Mouse (Mus musculus): ENCODE data around the gene Egfem1. TPM values are rescaled to one million over a fixed set of nuclear protein-coding genes. Genes with fewer than 3 reads are reported as not detected.

The Egfem1 gene
- polyA plus RNA-seq, 1 experiment from 2014 or later, result 0.45 TPM

- Histone ChIP-seq H3K4me3 (no peak overlapping the region), H3K9ac (no peak overlapping the region), H3K9me3 (replicated peaks) (no peaks in the 10 kb centered on the region), H3K36me3 (no peaks in the 10 kb centered on the region), H3K4me2 (no peak overlapping the region), H3K27ac (no peak overlapping the region), H3K4me1 (replicated peaks) (no peaks in the 10 kb centered on the region), H3K27me3 (no peaks in the 10 kb centered on the region)
- 73% methylated on average over 6 of the region's 6 CpGs for WGBS
- no peak for ATAC-seq (replicated peaks; ENCODE audit: insufficient number of reproducible peaks, insufficient read depth, low FRiP score, low read depth)
These were observed 417.4 kb downstream of the Egfem1 start for GRCm38 (mm10) chr3:29499188-29499587.

DNA sequence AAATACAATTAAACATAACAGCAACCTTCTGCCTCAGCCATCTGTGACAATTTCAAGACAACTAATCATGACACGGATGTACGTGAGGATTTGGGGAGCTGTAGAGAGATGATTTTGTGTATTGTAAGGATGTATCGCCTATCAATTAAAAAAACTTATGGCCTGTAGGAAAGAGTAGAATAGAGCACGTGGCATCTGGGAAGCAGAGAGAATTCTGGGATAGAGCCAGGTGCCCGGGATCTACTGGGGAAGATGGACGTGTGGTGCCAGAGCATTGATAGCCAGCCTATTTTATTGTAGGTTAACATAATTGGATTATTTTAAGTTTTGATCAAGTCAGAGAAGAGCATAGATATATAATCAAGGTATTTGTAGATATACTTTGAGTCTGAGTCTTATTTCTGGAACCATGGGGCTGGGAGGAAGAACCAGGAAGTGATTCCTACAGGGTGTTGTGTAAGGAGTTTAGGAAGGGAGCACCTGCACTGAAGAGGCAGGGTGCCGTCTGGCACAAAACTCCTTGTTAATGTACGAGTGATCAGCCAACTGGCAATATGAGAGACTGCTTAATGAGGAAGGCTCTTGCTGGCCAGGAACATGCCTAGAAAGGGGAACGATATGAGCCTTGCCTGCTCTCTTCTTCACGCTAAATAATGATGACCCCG, 443.6 kb downstream of the Egfem1 start:
- Histone ChIP-seq H3K4me1 (replicated peaks) (no peaks in the 10 kb centered on the region), H3K4me2 (no peak overlapping the region), H3K27ac (no peak overlapping the region), H3K36me3 (no peaks in the 10 kb centered on the region), H3K27me3 (no peaks in the 10 kb centered on the region), H3K4me3 (no peak overlapping the region), H3K9me3 (replicated peaks) (no peaks in the 10 kb centered on the region), H3K9ac (no peak overlapping the region)
- no peak for ATAC-seq (replicated peaks; ENCODE audit: insufficient number of reproducible peaks, insufficient read depth, low FRiP score, low read depth)
- WGBS, result 81% methylated on average over 11 of the region's 11 CpGs

- no peak overlapping the region for H3K9ac ChIP-seq
- no peaks in the 10 kb centered on the region for H3K36me3 ChIP-seq
- no peaks in the 10 kb centered on the region for H3K9me3 ChIP-seq (replicated peaks)
- no peaks in the 10 kb centered on the region for H3K27me3 ChIP-seq
- no peak for ATAC-seq (replicated peaks; ENCODE audit: insufficient number of reproducible peaks, insufficient read depth, low FRiP score, low read depth)
- H3K4me1 ChIP-seq (replicated peaks), result no peaks in the 10 kb centered on the region
- no peak overlapping the region for H3K4me2 ChIP-seq
- WGBS, result 85% methylated on average over 12 of the region's 12 CpGs
- H3K4me3 ChIP-seq, result no peak overlapping the region
- no peak overlapping the region for H3K27ac ChIP-seq
These were observed 444.1 kb downstream of the Egfem1 start for GRCm38 (mm10) chr3:29525963-29526301.

DNA sequence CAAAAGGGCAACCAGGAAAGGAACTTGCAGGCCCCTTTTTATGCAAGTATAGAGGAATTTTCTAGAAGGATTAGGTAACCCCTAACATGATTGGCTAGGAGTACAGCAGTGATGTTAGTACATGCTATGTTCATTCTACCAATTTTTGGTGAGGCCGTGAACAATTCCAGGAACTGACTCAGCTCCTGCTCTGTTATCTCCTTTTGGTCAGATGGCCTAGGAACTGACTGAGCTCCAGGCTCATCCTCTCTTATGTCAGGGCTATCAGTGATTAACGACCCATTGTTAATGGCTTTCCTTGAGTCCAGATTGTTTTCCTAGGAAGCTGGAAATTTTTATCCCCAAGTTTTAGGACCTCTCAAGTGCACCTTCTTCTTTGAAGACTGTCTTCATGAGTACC, 457.4 kb downstream of the Egfem1 start:
- Histone ChIP-seq H3K4me2 (no peak overlapping the region), H3K27ac (no peak overlapping the region), H3K4me3 (no peak overlapping the region), H3K9me3 (replicated peaks) (no peaks in the 10 kb centered on the region), H3K4me1 (replicated peaks) (no peaks in the 10 kb centered on the region), H3K9ac (no peak overlapping the region), H3K36me3 (no peaks in the 10 kb centered on the region), H3K27me3 (no peaks in the 10 kb centered on the region)
- no peak for ATAC-seq (replicated peaks; ENCODE audit: insufficient number of reproducible peaks, insufficient read depth, low FRiP score, low read depth)
- 30% methylated on average over 2 of the region's 2 CpGs for WGBS

DNA sequence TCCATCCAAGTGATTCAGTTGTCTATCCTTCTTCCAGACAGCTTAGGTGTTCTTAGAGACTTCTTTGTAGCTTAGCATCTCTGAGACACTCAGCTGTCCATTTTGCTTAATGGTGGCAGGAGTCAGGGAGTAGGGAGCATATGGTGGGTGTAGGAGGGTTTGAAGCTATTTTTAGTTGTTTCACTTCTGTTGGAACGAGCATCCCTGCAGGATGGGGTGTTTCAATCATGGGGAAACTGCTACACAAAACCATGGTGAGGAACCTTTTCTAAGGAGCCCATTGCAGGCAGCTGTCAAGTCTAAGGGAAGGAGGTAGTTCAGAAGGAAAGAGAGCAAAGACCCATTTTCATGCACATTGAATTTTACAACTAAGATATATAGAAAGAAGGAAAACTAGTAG, 458.1 kb downstream of the Egfem1 start:
- Histone ChIP-seq H3K9me3 (replicated peaks) (no peaks in the 10 kb centered on the region), H3K27me3 (no peaks in the 10 kb centered on the region), H3K27ac (no peak overlapping the region), H3K9ac (no peak overlapping the region), H3K4me1 (replicated peaks) (no peaks in the 10 kb centered on the region), H3K36me3 (no peaks in the 10 kb centered on the region), H3K4me3 (no peak overlapping the region), H3K4me2 (no peak overlapping the region)
- 13% methylated on average over 1 of the region's 1 CpGs for WGBS
- ATAC-seq (replicated peaks; ENCODE audit: insufficient number of reproducible peaks, insufficient read depth, low FRiP score, low read depth), result no peak

DNA sequence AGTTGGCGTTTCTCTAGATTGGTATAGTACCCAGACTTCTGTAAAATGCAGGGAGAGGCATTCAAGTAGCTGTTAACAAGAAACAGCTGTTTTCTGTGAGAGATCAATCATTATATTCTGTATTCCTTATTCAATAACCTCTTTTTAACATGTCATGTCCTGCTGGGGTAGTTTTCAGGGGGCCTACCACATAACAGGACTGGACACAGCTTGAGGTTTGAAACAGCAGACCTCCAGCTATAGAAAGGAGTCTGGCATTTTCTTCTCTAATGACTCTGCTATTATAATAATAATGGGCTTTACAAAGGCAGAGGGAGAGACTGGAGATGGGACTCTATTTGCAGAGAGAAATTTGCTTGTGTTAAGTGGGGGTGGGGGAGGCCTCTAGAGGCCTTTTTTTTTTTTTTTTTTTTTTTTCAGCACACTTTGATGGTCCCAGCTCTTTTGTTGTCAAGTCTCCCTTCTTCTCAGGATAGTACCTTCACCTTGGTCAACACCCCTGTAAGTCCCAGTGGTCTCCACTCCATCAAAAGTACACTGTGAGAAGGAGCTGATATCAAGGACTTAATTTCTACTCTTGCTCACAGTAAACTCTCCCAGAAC, 459.8 kb downstream of the Egfem1 start:
- Histone ChIP-seq H3K27ac (no peak overlapping the region), H3K9me3 (replicated peaks) (no peaks in the 10 kb centered on the region), H3K4me1 (replicated peaks) (no peaks in the 10 kb centered on the region), H3K36me3 (no peaks in the 10 kb centered on the region), H3K4me2 (no peak overlapping the region), H3K9ac (no peak overlapping the region), H3K4me3 (no peak overlapping the region), H3K27me3 (no peaks in the 10 kb centered on the region)
- no peak for ATAC-seq (replicated peaks; ENCODE audit: insufficient number of reproducible peaks, insufficient read depth, low FRiP score, low read depth)
- WGBS, result 63% methylated on average over 1 of the region's 1 CpGs

- no peak for ATAC-seq (replicated peaks; ENCODE audit: insufficient number of reproducible peaks, insufficient read depth, low FRiP score, low read depth)
- Histone ChIP-seq H3K4me3 (no peak overlapping the region), H3K4me1 (replicated peaks) (no peaks in the 10 kb centered on the region), H3K4me2 (no peak overlapping the region), H3K9ac (no peak overlapping the region), H3K27me3 (no peaks in the 10 kb centered on the region), H3K27ac (no peak overlapping the region), H3K9me3 (replicated peaks) (no peaks in the 10 kb centered on the region), H3K36me3 (no peaks in the 10 kb centered on the region)
- 68% methylated on average over 1 of the region's 1 CpGs for WGBS
These were observed 462.2 kb downstream of the Egfem1 start for GRCm38 (mm10) chr3:29544056-29544455.

DNA sequence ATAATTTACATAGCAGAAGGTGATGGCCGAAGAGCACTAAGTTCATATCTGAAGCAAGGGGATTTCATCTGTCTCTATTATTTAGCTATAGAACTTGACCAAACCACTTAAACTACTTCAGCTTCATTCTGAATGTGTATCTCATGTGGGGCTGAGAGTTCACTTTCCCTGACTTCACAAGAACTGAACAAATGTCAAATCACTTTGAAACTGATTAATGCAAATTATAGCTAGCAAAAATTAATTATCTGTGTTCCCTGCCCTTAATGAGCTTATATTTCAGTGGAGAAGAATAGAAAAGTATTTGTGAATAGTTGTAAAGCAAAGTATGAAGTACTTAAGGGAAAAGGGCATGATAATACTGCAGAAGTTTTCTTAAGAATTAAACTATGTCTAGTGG, 481.3 kb downstream of the Egfem1 start:
- Histone ChIP-seq H3K9me3 (replicated peaks) (no peaks in the 10 kb centered on the region), H3K4me2 (no peak overlapping the region), H3K27ac (no peak overlapping the region), H3K27me3 (no peaks in the 10 kb centered on the region), H3K36me3 (no peaks in the 10 kb centered on the region), H3K9ac (no peak overlapping the region), H3K4me3 (no peak overlapping the region), H3K4me1 (replicated peaks) (no peaks in the 10 kb centered on the region)
- ATAC-seq (replicated peaks; ENCODE audit: insufficient number of reproducible peaks, insufficient read depth, low FRiP score, low read depth), result no peak
- WGBS, result 89% methylated on average over 1 of the region's 1 CpGs

DNA sequence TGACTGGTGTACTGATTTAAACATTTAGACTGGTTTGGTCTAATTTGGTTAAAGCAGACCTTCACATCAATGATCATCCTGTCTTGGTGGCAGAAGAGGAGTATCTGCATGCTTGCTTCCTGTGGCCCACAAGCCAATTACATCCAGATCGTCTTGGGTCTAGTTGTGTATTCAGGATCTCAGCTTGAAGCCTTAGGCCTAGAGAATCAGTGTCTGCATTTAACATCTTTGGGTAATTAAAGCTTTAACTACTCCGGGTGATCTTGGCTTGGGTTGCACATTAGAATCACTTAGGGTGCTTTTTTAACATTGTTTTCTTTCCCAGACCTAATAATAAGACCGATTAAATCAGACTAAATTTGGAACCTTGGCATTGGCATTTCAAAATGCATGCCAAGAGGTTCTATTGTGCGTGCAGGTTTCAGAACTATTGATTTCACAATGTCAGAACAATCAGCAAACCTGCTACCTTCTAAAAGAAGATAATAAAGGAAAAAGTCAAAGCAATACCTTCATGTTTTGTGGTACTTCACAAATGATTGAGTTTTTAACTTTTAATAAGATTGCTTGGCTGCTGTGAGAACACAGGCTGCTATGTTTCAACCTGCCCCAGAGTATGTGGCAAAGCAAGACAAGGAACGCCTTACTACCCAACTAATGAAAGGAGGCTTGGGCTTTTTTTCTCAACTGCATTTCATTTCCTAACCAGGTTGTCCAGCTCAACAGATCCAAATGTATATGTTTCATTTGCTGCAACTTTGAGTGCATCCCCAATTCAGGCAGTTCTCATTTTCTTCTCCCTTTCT, 496.4 kb downstream of the Egfem1 start:
- H3K9ac ChIP-seq, result no peak overlapping the region
- H3K4me2 ChIP-seq, result no peak overlapping the region
- 74% methylated on average over 5 of the region's 5 CpGs for WGBS
- no peaks in the 10 kb centered on the region for H3K36me3 ChIP-seq
- no peaks in the 10 kb centered on the region for H3K4me1 ChIP-seq (replicated peaks)
- H3K27ac ChIP-seq, result no peak overlapping the region
- no peaks in the 10 kb centered on the region for H3K9me3 ChIP-seq (replicated peaks)
- ATAC-seq (replicated peaks; ENCODE audit: insufficient number of reproducible peaks, insufficient read depth, low FRiP score, low read depth), result no peak
- no peak overlapping the region for H3K4me3 ChIP-seq
- H3K27me3 ChIP-seq, result no peaks in the 10 kb centered on the region

GRCm38 (mm10) chr3:29582749-29583148, 500.9 kb downstream of the Egfem1 start:
- Histone ChIP-seq H3K4me2 (no peak overlapping the region), H3K27me3 (no peaks in the 10 kb centered on the region), H3K9ac (no peak overlapping the region), H3K4me3 (no peak overlapping the region), H3K9me3 (replicated peaks) (no peaks in the 10 kb centered on the region), H3K4me1 (replicated peaks) (no peaks in the 10 kb centered on the region), H3K27ac (no peak overlapping the region), H3K36me3 (no peaks in the 10 kb centered on the region)
- WGBS, result 53% methylated on average over 8 of the region's 8 CpGs
- no peak for ATAC-seq (replicated peaks; ENCODE audit: insufficient number of reproducible peaks, insufficient read depth, low FRiP score, low read depth)

- Histone ChIP-seq H3K4me3 (no peak overlapping the region), H3K9me3 (replicated peaks) (no peaks in the 10 kb centered on the region), H3K27me3 (no peaks in the 10 kb centered on the region), H3K27ac (no peak overlapping the region), H3K36me3 (no peaks in the 10 kb centered on the region), H3K4me2 (no peak overlapping the region), H3K4me1 (replicated peaks) (no peaks in the 10 kb centered on the region), H3K9ac (no peak overlapping the region)
- ATAC-seq (replicated peaks; ENCODE audit: insufficient number of reproducible peaks, insufficient read depth, low FRiP score, low read depth), result no peak
- WGBS, result 66% methylated on average over 7 of the region's 7 CpGs
These were observed 520.3 kb downstream of the Egfem1 start for GRCm38 (mm10) chr3:29602140-29602539.

GRCm38 (mm10) chr3:29608713-29609112, 526.9 kb downstream of the Egfem1 start:
- no peak overlapping the region for H3K9ac ChIP-seq
- no peak overlapping the region for H3K4me2 ChIP-seq
- H3K4me3 ChIP-seq, result no peak overlapping the region
- H3K36me3 ChIP-seq, result no peaks in the 10 kb centered on the region
- no peaks in the 10 kb centered on the region for H3K4me1 ChIP-seq (replicated peaks)
- no peaks in the 10 kb centered on the region for H3K9me3 ChIP-seq (replicated peaks)
- H3K27me3 ChIP-seq, result no peaks in the 10 kb centered on the region
- WGBS, result 42% methylated on average over 3 of the region's 3 CpGs
- ATAC-seq (replicated peaks; ENCODE audit: insufficient number of reproducible peaks, insufficient read depth, low FRiP score, low read depth), result no peak
- H3K27ac ChIP-seq, result no peak overlapping the region

All from heart, embryonic 15.5 days (tissue).